ENCODE assay signal across 28 mouse cellular contexts in genomic region chr2:146589860-146590259, GRCm38 (mm10).
DNase-seq lines count a peak whose midpoint lies in the region; ATAC-seq and TF ChIP-seq lines count a peak whose summit lies in the region.
"Had no signal": no experiment of that assay in that cellular context is flagged by ENCODE, and none has a peak within 500 bp of the region (broad histone marks: within the 10 kb centered on the region; RNA-seq: fewer than 3 reads in every experiment).

No protein-coding gene starts in this region.

- H3K4me3 ChIP-seq in embryonic facial prominence, embryonic 13.5 days: no peak overlapping the region
- H3K4me3 ChIP-seq in embryonic facial prominence, embryonic 10.5 days: no peak overlapping the region
- H3K4me3 ChIP-seq in megakaryocyte, embryonic 14.5 days (replicated peaks): peak overlapping the region; percentile 50
- no peak overlapping the region for H3K4me3 ChIP-seq in intestine, embryonic 16.5 days (ENCODE audit: low read length)
- no peak overlapping the region for H3K4me3 ChIP-seq in small intestine, adult 2 months (ENCODE audit: low read depth, low read length)
- no peak overlapping the region for H3K4me3 ChIP-seq in hindbrain, embryonic 10.5 days
- no peak overlapping the region for H3K4me3 ChIP-seq in forebrain, embryonic 14.5 days (ENCODE audit: low read depth, low read length)
- H3K4me3 ChIP-seq: embryonic facial prominence, embryonic 12.5 days; embryonic facial prominence, embryonic 15.5 days; erythroblast, embryonic 14.5 days; forebrain, embryonic 10.5 days; forebrain, embryonic 12.5 days; forebrain, embryonic 15.5 days had no signal

- no peak for DNase-seq in embryonic facial prominence, embryonic 10.5 days (ENCODE audit: low spot score)
- no peak for DNase-seq in hindbrain, embryonic 10.5 days (ENCODE audit: low spot score)
- no peak for DNase-seq in forebrain, embryonic 14.5 days (ENCODE audit: low spot score)
- DNase-seq: adrenal gland, adult 8-10 months; adrenal gland, postnatal 14 days; adrenal gland, postnatal 36 days; B cell, adult 2 months; cerebellum, adult 11-12 months; cerebellum, adult 2 months; cerebellum, adult 9-10 months; cerebellum, postnatal 10 days; cerebellum, postnatal 25 days; embryo, embryonic 11 days; forebrain, postnatal 0 days had no signal

- H3K9me3 ChIP-seq in embryonic facial prominence, embryonic 13.5 days: no peaks in the 10 kb centered on the region
- no peaks in the 10 kb centered on the region for H3K9me3 ChIP-seq in embryonic facial prominence, embryonic 10.5 days
- no peaks in the 10 kb centered on the region for H3K9me3 ChIP-seq in megakaryocyte, embryonic 14.5 days
- H3K9me3 ChIP-seq in intestine, embryonic 16.5 days (ENCODE audit: control insufficient read depth, low read length): no peaks in the 10 kb centered on the region
- no peaks in the 10 kb centered on the region for H3K9me3 ChIP-seq in hindbrain, embryonic 10.5 days
- H3K9me3 ChIP-seq in forebrain, embryonic 14.5 days (replicated peaks; ENCODE audit: control insufficient read depth, low read length): no peaks in the 10 kb centered on the region
- H3K9me3 ChIP-seq: embryonic facial prominence, embryonic 12.5 days; embryonic facial prominence, embryonic 15.5 days; forebrain, embryonic 10.5 days; forebrain, embryonic 12.5 days; forebrain, embryonic 15.5 days; G1E had no signal

- TF ChIP-seq CTCF in small intestine, adult 2 months (IDR thresholded peaks at IDR 0.05; ENCODE audit: extremely low read depth, insufficient read length, insufficient replicate concordance, low read depth, low read length): no peak

- 0 out of 2 replicates have a peak overlapping the region, but pooled peaks have one; percentile 2 for H3K27ac ChIP-seq in embryonic facial prominence, embryonic 13.5 days
- H3K27ac ChIP-seq in embryonic facial prominence, embryonic 10.5 days (replicated peaks): no peak overlapping the region
- H3K27ac ChIP-seq in intestine, embryonic 16.5 days (ENCODE audit: low read length): no peak overlapping the region
- H3K27ac ChIP-seq in small intestine, adult 2 months (ENCODE audit: insufficient read depth, low read depth, low read length): peak overlapping the region; percentile 10; the same call in 1 of the 2 replicates
- no peak overlapping the region for H3K27ac ChIP-seq in hindbrain, embryonic 10.5 days
- H3K27ac ChIP-seq in forebrain, embryonic 14.5 days (ENCODE audit: low read depth, low read length): no peak overlapping the region
- H3K27ac ChIP-seq: embryonic facial prominence, embryonic 12.5 days; embryonic facial prominence, embryonic 15.5 days; forebrain, embryonic 10.5 days; forebrain, embryonic 12.5 days; forebrain, embryonic 15.5 days had no signal

- H3K4me2 ChIP-seq in embryonic facial prominence, embryonic 13.5 days: no peak overlapping the region
- no peak overlapping the region for H3K4me2 ChIP-seq in intestine, embryonic 16.5 days (ENCODE audit: low read depth, low read length)
- no peak overlapping the region for H3K4me2 ChIP-seq in forebrain, embryonic 14.5 days (ENCODE audit: low read length)
- H3K4me2 ChIP-seq: embryonic facial prominence, embryonic 12.5 days; embryonic facial prominence, embryonic 15.5 days; forebrain, embryonic 12.5 days; forebrain, embryonic 15.5 days had no signal

- H3K9ac ChIP-seq in embryonic facial prominence, embryonic 13.5 days: no peak overlapping the region
- H3K9ac ChIP-seq in intestine, embryonic 16.5 days (ENCODE audit: low read depth, low read length): no peak overlapping the region
- no peak overlapping the region for H3K9ac ChIP-seq in forebrain, embryonic 14.5 days (ENCODE audit: low read length)
- H3K9ac ChIP-seq: embryonic facial prominence, embryonic 12.5 days; embryonic facial prominence, embryonic 15.5 days; forebrain, embryonic 12.5 days; forebrain, embryonic 15.5 days; forebrain, postnatal 0 days had no signal

- H3K27me3 ChIP-seq in embryonic facial prominence, embryonic 13.5 days: no peaks in the 10 kb centered on the region
- no peaks in the 10 kb centered on the region for H3K27me3 ChIP-seq in embryonic facial prominence, embryonic 10.5 days (replicated peaks; ENCODE audit: low read depth, poor library complexity, severe bottlenecking)
- H3K27me3 ChIP-seq in megakaryocyte, embryonic 14.5 days (replicated peaks): no peaks in the 10 kb centered on the region
- no peaks in the 10 kb centered on the region for H3K27me3 ChIP-seq in intestine, embryonic 16.5 days (replicated peaks; ENCODE audit: control insufficient read depth, insufficient read depth, low read length)
- H3K27me3 ChIP-seq in small intestine, adult 2 months (ENCODE audit: control insufficient read depth, insufficient read depth, low read length): no peaks in the 10 kb centered on the region
- no peaks in the 10 kb centered on the region for H3K27me3 ChIP-seq in hindbrain, embryonic 10.5 days (ENCODE audit: insufficient read depth, poor library complexity, severe bottlenecking)
- H3K27me3 ChIP-seq in forebrain, embryonic 14.5 days (replicated peaks; ENCODE audit: control insufficient read depth, insufficient read depth, low read length): no peaks in the 10 kb centered on the region
- H3K27me3 ChIP-seq: CH12.LX; embryonic facial prominence, embryonic 12.5 days; embryonic facial prominence, embryonic 15.5 days; forebrain, embryonic 12.5 days; forebrain, embryonic 15.5 days had no signal

- TF ChIP-seq POLR2A in small intestine, adult 2 months (IDR thresholded peaks at IDR 0.05; ENCODE audit: low read depth, low read length): no peak

- no peaks in the 10 kb centered on the region for H3K36me3 ChIP-seq in embryonic facial prominence, embryonic 13.5 days
- H3K36me3 ChIP-seq in embryonic facial prominence, embryonic 10.5 days (replicated peaks): no peaks in the 10 kb centered on the region
- no peaks in the 10 kb centered on the region for H3K36me3 ChIP-seq in megakaryocyte, embryonic 14.5 days (replicated peaks; ENCODE audit: low read length)
- H3K36me3 ChIP-seq in intestine, embryonic 16.5 days (ENCODE audit: control insufficient read depth, insufficient read depth, low read length): no peaks in the 10 kb centered on the region
- no peaks in the 10 kb centered on the region for H3K36me3 ChIP-seq in small intestine, adult 2 months (ENCODE audit: control insufficient read depth, insufficient read depth, low read length)
- no peaks in the 10 kb centered on the region for H3K36me3 ChIP-seq in hindbrain, embryonic 10.5 days
- no peaks in the 10 kb centered on the region for H3K36me3 ChIP-seq in forebrain, embryonic 14.5 days (ENCODE audit: control insufficient read depth, insufficient read depth, low read length)
- H3K36me3 ChIP-seq: embryonic facial prominence, embryonic 12.5 days; embryonic facial prominence, embryonic 15.5 days; forebrain, embryonic 10.5 days; forebrain, embryonic 12.5 days; forebrain, embryonic 15.5 days; G1E had no signal

- H3K4me1 ChIP-seq in embryonic facial prominence, embryonic 13.5 days: no peaks in the 10 kb centered on the region
- H3K4me1 ChIP-seq in embryonic facial prominence, embryonic 10.5 days: no peaks in the 10 kb centered on the region
- H3K4me1 ChIP-seq in megakaryocyte, embryonic 14.5 days: peaks cover 62% of the 10 kb centered on the region
- H3K4me1 ChIP-seq in intestine, embryonic 16.5 days (ENCODE audit: control insufficient read depth, insufficient read depth, low read length): no peaks in the 10 kb centered on the region
- H3K4me1 ChIP-seq in small intestine, adult 2 months (ENCODE audit: control insufficient read depth, insufficient read depth, insufficient read length, low read length): peaks cover 4% of the 10 kb centered on the region; the same call in 1 of the 2 replicates
- H3K4me1 ChIP-seq in hindbrain, embryonic 10.5 days (replicated peaks): no peaks in the 10 kb centered on the region
- no peaks in the 10 kb centered on the region for H3K4me1 ChIP-seq in forebrain, embryonic 14.5 days (ENCODE audit: control insufficient read depth, insufficient read depth, low read length)
- H3K4me1 ChIP-seq: embryonic facial prominence, embryonic 12.5 days; embryonic facial prominence, embryonic 15.5 days; forebrain, embryonic 10.5 days; forebrain, embryonic 12.5 days; forebrain, embryonic 15.5 days had no signal

- WGBS in embryonic facial prominence, embryonic 13.5 days: 81% methylated on average over 3 of the region's 3 CpGs
- 90% methylated on average over 3 of the region's 3 CpGs for WGBS in embryonic facial prominence, embryonic 10.5 days
- 68% methylated on average over 3 of the region's 3 CpGs for WGBS in intestine, embryonic 16.5 days
- WGBS in small intestine, adult 2 months: 26% methylated on average over 3 of the region's 3 CpGs
- WGBS in hindbrain, embryonic 10.5 days: 90% methylated on average over 3 of the region's 3 CpGs
- WGBS in forebrain, embryonic 14.5 days: 89% methylated on average over 3 of the region's 3 CpGs

- ATAC-seq in embryonic facial prominence, embryonic 13.5 days (ENCODE audit: insufficient number of reproducible peaks, insufficient read depth, low FRiP score, low TSS enrichment, low read depth): no peak
- no peak for ATAC-seq in megakaryocyte, adult 5-6 weeks (ENCODE audit: poor library complexity, severe bottlenecking)
- ATAC-seq in intestine, embryonic 16.5 days: peak; percentile 71
- no peak for ATAC-seq in forebrain, embryonic 14.5 days
- ATAC-seq: CD4-positive, CD25-positive, alpha-beta regulatory T cell, adult 4 months; forebrain, embryonic 15.5 days; forebrain, postnatal 0 days had no signal

Comparison
In these comparisons a context has a peak if more than half of its experiments do, and no peak if none do; other contexts are left out.
1. H3K27ac ChIP-seq: peak in embryonic facial prominence, embryonic 13.5 days (single experiment) and small intestine, adult 2 months (single experiment); none in embryonic facial prominence, embryonic 10.5 days (single experiment), intestine, embryonic 16.5 days (single experiment), hindbrain, embryonic 10.5 days (single experiment) and forebrain, embryonic 14.5 days (single experiment).